Mouse (Mus musculus): ENCODE measurements around the gene Fgfr2. TPM values are rescaled to one million over a fixed set of nuclear protein-coding genes. Genes with fewer than 3 reads are reported as not detected.

Fgfr2 gene
- total and polyA plus RNA-seq, 2 experiments from 2014 or later, result 12.1 to 32.6 TPM

- Histone ChIP-seq H3K4me1 (ENCODE audit: insufficient read depth, low read length) (no peaks in the 10 kb centered on the region), H3K4me3 (ENCODE audit: low read depth, low read length) (no peak overlapping the region), H3K9ac (replicated peaks; ENCODE audit: low read length, poor library complexity, severe bottlenecking) (no peak overlapping the region), H3K27ac (ENCODE audit: low read depth, low read length) (no peak overlapping the region), H3K9me3 (ENCODE audit: low read length) (no peaks in the 10 kb centered on the region), H3K27me3 (ENCODE audit: insufficient read depth, low read length) (no peaks in the 10 kb centered on the region), H3K36me3 (ENCODE audit: insufficient read depth, low read length) (no peaks in the 10 kb centered on the region), H3K4me2 (ENCODE audit: low read depth, low read length, poor library complexity, severe bottlenecking) (no peak overlapping the region)
- TF ChIP-seq CTCF (IDR thresholded peaks at IDR 0.05), result no peak
- WGBS, result 88% methylated on average over 4 of the region's 4 CpGs
- no peak for ATAC-seq (ENCODE audit: low FRiP score)
- DNase-seq (ENCODE audit: low spot score), result no peak
Measured at GRCm38 (mm10) chr7:130311362-130311761, 2811.8 kb downstream of the Fgfr2 start.

GRCm38 (mm10) chr7:130309180-130309579 lies 2814.0 kb downstream of the Fgfr2 start:
- ATAC-seq (ENCODE audit: low FRiP score), result no peak
- H3K4me3 ChIP-seq (ENCODE audit: low read depth, low read length), result no peak overlapping the region
- no peak overlapping the region for H3K27ac ChIP-seq (ENCODE audit: low read depth, low read length)
- H3K9ac ChIP-seq (replicated peaks; ENCODE audit: low read length, poor library complexity, severe bottlenecking), result no peak overlapping the region
- DNase-seq (ENCODE audit: low spot score), result no peak
- no peaks in the 10 kb centered on the region for H3K4me1 ChIP-seq (ENCODE audit: insufficient read depth, low read length)
- 0 out of 2 replicates have a peak, but pooled peaks cover 4% of the 10 kb centered on the region for H3K27me3 ChIP-seq (ENCODE audit: insufficient read depth, low read length)
- TF ChIP-seq CTCF (IDR thresholded peaks at IDR 0.05), result no peak
- no peaks in the 10 kb centered on the region for H3K36me3 ChIP-seq (ENCODE audit: insufficient read depth, low read length)
- 84% methylated on average over 2 of the region's 2 CpGs for WGBS
- H3K9me3 ChIP-seq (ENCODE audit: low read length), result no peaks in the 10 kb centered on the region
- no peak overlapping the region for H3K4me2 ChIP-seq (ENCODE audit: low read depth, low read length, poor library complexity, severe bottlenecking)

GRCm38 (mm10) chr7:130307036-130307435 lies 2816.1 kb downstream of the Fgfr2 start:
- Histone ChIP-seq H3K27ac (ENCODE audit: low read depth, low read length) (no peak overlapping the region), H3K36me3 (ENCODE audit: insufficient read depth, low read length) (no peaks in the 10 kb centered on the region), H3K4me3 (ENCODE audit: low read depth, low read length) (no peak overlapping the region), H3K9me3 (ENCODE audit: low read length) (no peaks in the 10 kb centered on the region), H3K4me2 (ENCODE audit: low read depth, low read length, poor library complexity, severe bottlenecking) (no peak overlapping the region), H3K9ac (replicated peaks; ENCODE audit: low read length, poor library complexity, severe bottlenecking) (no peak overlapping the region), H3K27me3 (ENCODE audit: insufficient read depth, low read length) (0 out of 2 replicates have a peak, but pooled peaks cover 4% of the 10 kb centered on the region), H3K4me1 (ENCODE audit: insufficient read depth, low read length) (no peaks in the 10 kb centered on the region)
- no peak for TF ChIP-seq CTCF (IDR thresholded peaks at IDR 0.05)
- 100% methylated on average over 3 of the region's 3 CpGs for WGBS
- ATAC-seq (ENCODE audit: low FRiP score) (no peak), DNase-seq (ENCODE audit: low spot score) (no peak)

- ATAC-seq (ENCODE audit: low FRiP score) (no peak), DNase-seq (ENCODE audit: low spot score) (no peak)
- 0 out of 2 replicates have a peak, but pooled peaks cover 4% of the 10 kb centered on the region for H3K27me3 ChIP-seq (ENCODE audit: insufficient read depth, low read length)
- no peak overlapping the region for H3K9ac ChIP-seq (replicated peaks; ENCODE audit: low read length, poor library complexity, severe bottlenecking)
- H3K4me1 ChIP-seq (ENCODE audit: insufficient read depth, low read length), result no peaks in the 10 kb centered on the region
- H3K4me3 ChIP-seq (ENCODE audit: low read depth, low read length), result no peak overlapping the region
- TF ChIP-seq CTCF (IDR thresholded peaks at IDR 0.05), result no peak
- H3K27ac ChIP-seq (ENCODE audit: low read depth, low read length), result no peak overlapping the region
- no peak overlapping the region for H3K4me2 ChIP-seq (ENCODE audit: low read depth, low read length, poor library complexity, severe bottlenecking)
- no peaks in the 10 kb centered on the region for H3K36me3 ChIP-seq (ENCODE audit: insufficient read depth, low read length)
- 64% methylated on average over 1 of the region's 1 CpGs for WGBS
- H3K9me3 ChIP-seq (ENCODE audit: low read length), result no peaks in the 10 kb centered on the region
Measured at GRCm38 (mm10) chr7:130304642-130305041, 2818.5 kb downstream of the Fgfr2 start.

GRCm38 (mm10) chr7:130303464-130303863 lies 2819.7 kb downstream of the Fgfr2 start:
- 0 out of 2 replicates have a peak, but pooled peaks cover 4% of the 10 kb centered on the region for H3K27me3 ChIP-seq (ENCODE audit: insufficient read depth, low read length)
- H3K4me3 ChIP-seq (ENCODE audit: low read depth, low read length), result no peak overlapping the region
- TF ChIP-seq CTCF (IDR thresholded peaks at IDR 0.05), result no peak
- 41% methylated on average over 8 of the region's 8 CpGs for WGBS
- no peaks in the 10 kb centered on the region for H3K36me3 ChIP-seq (ENCODE audit: insufficient read depth, low read length)
- no peak overlapping the region for H3K9ac ChIP-seq (replicated peaks; ENCODE audit: low read length, poor library complexity, severe bottlenecking)
- H3K4me2 ChIP-seq (ENCODE audit: low read depth, low read length, poor library complexity, severe bottlenecking), result no peak overlapping the region
- ATAC-seq (ENCODE audit: low FRiP score), result no peak
- H3K4me1 ChIP-seq (ENCODE audit: insufficient read depth, low read length), result no peaks in the 10 kb centered on the region
- H3K27ac ChIP-seq (ENCODE audit: low read depth, low read length), result no peak overlapping the region
- no peaks in the 10 kb centered on the region for H3K9me3 ChIP-seq (ENCODE audit: low read length)
- DNase-seq (ENCODE audit: low spot score), result no peak

- 93% methylated on average over 3 of the region's 3 CpGs for WGBS
- no peaks in the 10 kb centered on the region for H3K4me1 ChIP-seq (ENCODE audit: insufficient read depth, low read length)
- TF ChIP-seq CTCF (IDR thresholded peaks at IDR 0.05), result no peak
- H3K27me3 ChIP-seq (ENCODE audit: insufficient read depth, low read length), result 0 out of 2 replicates have a peak, but pooled peaks cover 4% of the 10 kb centered on the region
- no peak overlapping the region for H3K4me2 ChIP-seq (ENCODE audit: low read depth, low read length, poor library complexity, severe bottlenecking)
- H3K9ac ChIP-seq (replicated peaks; ENCODE audit: low read length, poor library complexity, severe bottlenecking), result no peak overlapping the region
- H3K9me3 ChIP-seq (ENCODE audit: low read length), result no peaks in the 10 kb centered on the region
- no peak for DNase-seq (ENCODE audit: low spot score)
- no peak overlapping the region for H3K4me3 ChIP-seq (ENCODE audit: low read depth, low read length)
- H3K36me3 ChIP-seq (ENCODE audit: insufficient read depth, low read length), result no peaks in the 10 kb centered on the region
- no peak overlapping the region for H3K27ac ChIP-seq (ENCODE audit: low read depth, low read length)
- no peak for ATAC-seq (ENCODE audit: low FRiP score)
Measured at GRCm38 (mm10) chr7:130300606-130301005, 2822.5 kb downstream of the Fgfr2 start.

Measured in midbrain, postnatal 0 days (tissue).